ENCODE assay signal across 13 mouse cellular contexts in the genomic region with DNA sequence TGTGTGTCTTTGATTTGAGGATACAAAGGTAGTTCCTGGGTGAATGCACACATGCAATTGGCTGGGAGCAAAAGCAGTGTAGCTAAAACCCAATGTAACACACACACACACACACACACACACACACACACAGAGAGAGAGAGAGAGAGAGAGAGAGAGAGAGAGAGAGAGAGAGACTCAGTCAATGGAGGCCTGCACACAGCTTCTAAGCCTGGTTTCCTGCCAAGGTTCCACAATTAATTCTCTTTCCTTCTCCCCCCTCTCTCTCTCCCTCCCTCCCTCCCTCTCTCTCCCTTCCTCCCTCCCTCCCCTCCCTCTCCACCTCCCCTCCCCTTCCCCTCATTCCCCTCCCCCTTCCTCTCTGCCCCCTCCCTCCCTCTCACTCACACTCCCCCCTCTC.
"Had no signal": no experiment of that assay in that cellular context is flagged by ENCODE, and none has a peak within 500 bp of the region (broad histone marks: within the 10 kb centered on the region; RNA-seq: fewer than 3 reads in every experiment).

No protein-coding gene starts in this region.

- H3K27ac ChIP-seq: kidney, embryonic 15.5 days; limb, embryonic 12.5 days; liver, embryonic 14.5 days; midbrain, embryonic 12.5 days had no signal

- H3K4me2 ChIP-seq: kidney, embryonic 15.5 days; limb, embryonic 12.5 days; midbrain, embryonic 12.5 days; neural tube, embryonic 15.5 days had no signal

- H3K36me3 ChIP-seq: kidney, embryonic 15.5 days; limb, embryonic 12.5 days; midbrain, embryonic 12.5 days; neural tube, embryonic 15.5 days had no signal

- H3K27me3 ChIP-seq: kidney, embryonic 15.5 days; limb, embryonic 12.5 days; midbrain, embryonic 12.5 days; neural tube, embryonic 15.5 days had no signal

- H3K4me3 ChIP-seq: kidney, embryonic 15.5 days; limb, embryonic 12.5 days; midbrain, embryonic 12.5 days; myocyte; neural tube, embryonic 15.5 days had no signal

- H3K4me1 ChIP-seq: midbrain, embryonic 12.5 days had no signal

- H3K9ac ChIP-seq: kidney, embryonic 15.5 days; limb, embryonic 12.5 days; liver, embryonic 14.5 days; midbrain, embryonic 12.5 days; neural tube, embryonic 15.5 days had no signal

- DNase-seq: kidney, adult 2 months; kidney, postnatal 14 days; lung, adult 18-20 months; lung, postnatal 4 days; right cerebral cortex, adult 18-20 months; right cerebral cortex, postnatal 25 days had no signal

- H3K9me3 ChIP-seq: kidney, embryonic 15.5 days; limb, embryonic 12.5 days; midbrain, embryonic 12.5 days; neural tube, embryonic 15.5 days had no signal

- ATAC-seq: lung, postnatal 0 days had no signal
